9 mouse cellular contexts compared by ENCODE assay signal in the genomic region with DNA sequence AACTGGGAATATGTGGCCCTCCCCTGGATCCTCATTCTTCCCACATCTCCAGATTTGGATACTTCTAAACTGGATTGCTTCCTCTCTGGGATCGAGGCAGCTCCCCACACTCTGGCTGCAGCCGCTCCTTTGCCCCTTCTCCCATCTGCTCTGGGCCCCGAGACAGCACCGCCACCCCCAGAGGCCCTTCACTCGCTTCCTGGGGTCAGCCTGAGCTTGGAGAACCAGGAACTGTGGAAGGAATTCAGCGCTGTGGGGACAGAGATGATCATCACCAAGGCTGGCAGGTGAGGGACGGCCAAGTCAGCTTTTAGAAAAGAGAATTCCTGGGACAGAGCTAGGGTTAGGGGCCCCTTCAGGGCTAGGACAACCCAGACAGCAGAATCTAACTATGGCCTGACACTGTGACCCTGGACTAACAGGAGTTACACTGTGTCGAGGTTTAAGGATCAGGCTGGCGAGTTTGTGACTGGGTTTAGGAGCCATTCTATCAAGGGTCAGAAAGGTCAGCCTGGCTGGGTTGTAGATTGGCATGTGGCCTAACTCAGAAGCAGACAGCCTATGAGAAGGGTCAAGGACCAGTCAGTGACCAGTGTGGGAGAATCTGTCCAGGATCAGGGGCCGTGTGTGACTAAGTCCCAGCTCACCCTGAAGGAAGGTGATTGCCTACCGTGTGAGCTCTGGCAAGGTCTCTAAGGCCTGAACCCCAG. TPM values are rescaled to one million over a fixed set of nuclear protein-coding genes. Genes with fewer than 3 reads are reported as not detected.
DNase-seq lines count a peak whose midpoint lies in the region; ATAC-seq and TF ChIP-seq lines count a peak whose summit lies in the region.
"Had no signal": no experiment of that assay in that cellular context is flagged by ENCODE, and none has a peak within 500 bp of the region (broad histone marks: within the 10 kb centered on the region; RNA-seq: fewer than 3 reads in every experiment).

No protein-coding gene starts in this region.

- no peak for TF ChIP-seq CTCF in stomach, postnatal 0 days (IDR thresholded peaks at IDR 0.05; ENCODE audit: low read depth)

- TF ChIP-seq EP300 in stomach, postnatal 0 days (optimal IDR thresholded peaks at IDR 0.05), result no peak

- no peaks in the 10 kb centered on the region for H3K27me3 ChIP-seq in lung, embryonic 16.5 days (ENCODE audit: control insufficient read depth, insufficient read depth, low read depth, low read length)
- H3K27me3 ChIP-seq in limb, embryonic 15.5 days, result no peaks in the 10 kb centered on the region
- no peaks in the 10 kb centered on the region for H3K27me3 ChIP-seq in stomach, postnatal 0 days (ENCODE audit: control insufficient read depth, insufficient read depth, low read length)

- H3K27ac ChIP-seq in lung, embryonic 16.5 days (ENCODE audit: low read length), result no peak overlapping the region
- H3K27ac ChIP-seq in limb, embryonic 15.5 days, result peak overlapping the region; percentile 43; the same call in 1 of the 2 replicates
- no peak overlapping the region for H3K27ac ChIP-seq in stomach, postnatal 0 days (replicated peaks)

- no peak for DNase-seq in lung, postnatal 25 days (ENCODE audit: low spot score)
- peak; percentile 4 for DNase-seq in heart, postnatal 4 days
- no peak for DNase-seq in stomach, postnatal 0 days (ENCODE audit: low spot score)
- no peak for DNase-seq in thymus, postnatal 14 days
- DNase-seq: lung, postnatal 14 days had no signal

- 39% methylated on average over 11 of the region's 11 CpGs for WGBS in lung, embryonic 16.5 days
- 29% methylated on average over 11 of the region's 11 CpGs for WGBS in limb, embryonic 15.5 days
- WGBS in stomach, postnatal 0 days, result 47% methylated on average over 11 of the region's 11 CpGs

- no peaks in the 10 kb centered on the region for H3K9me3 ChIP-seq in lung, embryonic 16.5 days (ENCODE audit: control insufficient read depth, low read length)
- no peaks in the 10 kb centered on the region for H3K9me3 ChIP-seq in limb, embryonic 15.5 days
- no peaks in the 10 kb centered on the region for H3K9me3 ChIP-seq in stomach, postnatal 0 days (ENCODE audit: control insufficient read depth, low read length)

- peaks cover 34% of the 10 kb centered on the region for H3K36me3 ChIP-seq in lung, embryonic 16.5 days (ENCODE audit: control insufficient read depth, insufficient read depth, low read length)
- H3K36me3 ChIP-seq in limb, embryonic 15.5 days, result peaks cover 34% of the 10 kb centered on the region
- H3K36me3 ChIP-seq in stomach, postnatal 0 days (ENCODE audit: control insufficient read depth, insufficient read depth, low read length), result peaks cover 17% of the 10 kb centered on the region

- ATAC-seq in lung, embryonic 16.5 days (ENCODE audit: low read depth), result no peak
- ATAC-seq in limb, embryonic 15.5 days (ENCODE audit: insufficient number of reproducible peaks, low FRiP score, low TSS enrichment, low read depth), result no peak
- ATAC-seq in stomach, postnatal 0 days (ENCODE audit: low FRiP score, low TSS enrichment), result no peak
- no peak for ATAC-seq in activated CD4-positive, CD25-positive, alpha-beta regulatory T cell, adult 4 months

- H3K4me3 ChIP-seq in lung, embryonic 16.5 days (ENCODE audit: low read length), result no peak overlapping the region
- H3K4me3 ChIP-seq in limb, embryonic 15.5 days, result no peak overlapping the region
- H3K4me3 ChIP-seq in stomach, postnatal 0 days (ENCODE audit: low read depth, low read length), result no peak overlapping the region

- H3K9ac ChIP-seq in lung, embryonic 16.5 days (ENCODE audit: low read length), result peak overlapping the region; percentile 69; the same call in 1 of the 2 replicates
- H3K9ac ChIP-seq in limb, embryonic 15.5 days, result no peak overlapping the region
- H3K9ac ChIP-seq in stomach, postnatal 0 days (ENCODE audit: low read length), result no peak overlapping the region

- no peak overlapping the region for H3K4me2 ChIP-seq in lung, embryonic 16.5 days (ENCODE audit: low read depth, low read length)
- peak overlapping the region; percentile 89; the same call in 1 of the 2 replicates for H3K4me2 ChIP-seq in limb, embryonic 15.5 days
- H3K4me2 ChIP-seq in stomach, postnatal 0 days (replicated peaks; ENCODE audit: low read depth), result peak overlapping the region; percentile 95; the same call in 1 of the 2 replicates

- peaks cover 28% of the 10 kb centered on the region for H3K4me1 ChIP-seq in lung, embryonic 16.5 days (replicated peaks; ENCODE audit: control insufficient read depth, insufficient read depth, low read length)
- H3K4me1 ChIP-seq in limb, embryonic 15.5 days, result peaks cover 35% of the 10 kb centered on the region
- peaks cover 8% of the 10 kb centered on the region for H3K4me1 ChIP-seq in stomach, postnatal 0 days (replicated peaks; ENCODE audit: control insufficient read depth, insufficient read depth)

RNA-seq across cellular contexts. Expression of gene Tbx6, which starts 0.5 kb away (rescaled TPM):
- polyA plus RNA-seq in lung, embryonic 16.5 days (2015; fragmentation: Nextera tagmentation; extraction: Ambion mirVana), result 0.25 and 0.68 TPM in 2 replicates
- under 1 TPM in 1 of 2 experiments, not detected in 1; 0.26 TPM for total RNA-seq in heart, postnatal 4 days (2021)
- polyA plus RNA-seq in limb, embryonic 15.5 days (2015; fragmentation: Nextera tagmentation; extraction: Ambion mirVana), result 0.37 and 0.46 TPM in 2 replicates
- 0.08 and 0.18 TPM in 2 replicates for polyA plus RNA-seq in stomach, postnatal 0 days (2015; fragmentation: Nextera tagmentation; extraction: Ambion mirVana)
- polyA plus RNA-seq in activated CD4-positive, CD25-positive, alpha-beta regulatory T cell, adult 4 months (2017; shearing (Covaris generic)), result 1 to 10 TPM; 2.7 to 2.8 TPM
- total RNA-seq: common myeloid progenitor, adult 5-6 weeks had no signal

RNA-seq across cellular contexts. Expression of gene Ypel3, which starts 5.1 kb away (rescaled TPM):
- 111 and 123 TPM in 2 replicates for polyA plus RNA-seq in lung, embryonic 16.5 days (2015; fragmentation: Nextera tagmentation; extraction: Ambion mirVana)
- total RNA-seq in heart, postnatal 4 days (2021), result 10 to 100 TPM; 31.8 to 34.0 TPM
- polyA plus RNA-seq in limb, embryonic 15.5 days (2015; fragmentation: Nextera tagmentation; extraction: Ambion mirVana), result 117 and 122 TPM in 2 replicates
- 86.0 and 102 TPM in 2 replicates for polyA plus RNA-seq in stomach, postnatal 0 days (2015; fragmentation: Nextera tagmentation; extraction: Ambion mirVana)
- 100 to 1,000 TPM; 101 to 105 TPM for polyA plus RNA-seq in activated CD4-positive, CD25-positive, alpha-beta regulatory T cell, adult 4 months (2017; shearing (Covaris generic))

RNA-seq across cellular contexts. Expression of gene Ppp4c, which starts 10.5 kb away (rescaled TPM):
- polyA plus RNA-seq in lung, embryonic 16.5 days (2015; fragmentation: Nextera tagmentation; extraction: Ambion mirVana), result 232 and 243 TPM in 2 replicates
- total RNA-seq in heart, postnatal 4 days (2021), result 10 to 100 TPM; 67.6 to 76.6 TPM
- polyA plus RNA-seq in limb, embryonic 15.5 days (2015; fragmentation: Nextera tagmentation; extraction: Ambion mirVana), result 212 and 227 TPM in 2 replicates
- polyA plus RNA-seq in stomach, postnatal 0 days (2015; fragmentation: Nextera tagmentation; extraction: Ambion mirVana), result 118 and 122 TPM in 2 replicates
- polyA plus RNA-seq in activated CD4-positive, CD25-positive, alpha-beta regulatory T cell, adult 4 months (2017; shearing (Covaris generic)), result 100 to 1,000 TPM; 133 to 149 TPM

RNA-seq across cellular contexts. Expression of gene Fam57b, which starts 15.7 kb away (rescaled TPM):
- 0.36 and 0.38 TPM in 2 replicates for polyA plus RNA-seq in lung, embryonic 16.5 days (2015; fragmentation: Nextera tagmentation; extraction: Ambion mirVana)
- total RNA-seq in heart, postnatal 4 days (2021), result 1 to 10 TPM; 7.7 to 9.3 TPM
- 0.22 and 0.56 TPM in 2 replicates for polyA plus RNA-seq in limb, embryonic 15.5 days (2015; fragmentation: Nextera tagmentation; extraction: Ambion mirVana)
- polyA plus RNA-seq in stomach, postnatal 0 days (2015; fragmentation: Nextera tagmentation; extraction: Ambion mirVana), result 0.57 and 0.59 TPM in 2 replicates
- polyA plus RNA-seq in activated CD4-positive, CD25-positive, alpha-beta regulatory T cell, adult 4 months (2017; shearing (Covaris generic)), result not detected
- total RNA-seq: common myeloid progenitor, adult 5-6 weeks had no signal

RNA-seq across cellular contexts. Expression of gene Gdpd3, which starts 15.7 kb away (rescaled TPM):
- 2.9 and 4.2 TPM in 2 replicates for polyA plus RNA-seq in lung, embryonic 16.5 days (2015; fragmentation: Nextera tagmentation; extraction: Ambion mirVana)
- 1 to 10 TPM; 3.7 to 4.2 TPM for total RNA-seq in heart, postnatal 4 days (2021)
- polyA plus RNA-seq in limb, embryonic 15.5 days (2015; fragmentation: Nextera tagmentation; extraction: Ambion mirVana), result 16.8 and 17.7 TPM in 2 replicates
- 51.3 and 53.1 TPM in 2 replicates for polyA plus RNA-seq in stomach, postnatal 0 days (2015; fragmentation: Nextera tagmentation; extraction: Ambion mirVana)
- polyA plus RNA-seq in activated CD4-positive, CD25-positive, alpha-beta regulatory T cell, adult 4 months (2017; shearing (Covaris generic)), result 100 to 1,000 TPM; 144 to 253 TPM
